Mouse (Mus musculus) central nervous system, embryonic 11.5 days (tissue): ENCODE data around the gene Rbmy. TPM values are rescaled to one million over a fixed set of nuclear protein-coding genes. Genes with fewer than 3 reads are reported as not detected.

Source experiments
- polyA plus RNA-seq: library from polyadenylated mRNA; depleted of rRNA; stranded (reverse); fragments of >200 nt; gene quantifications from 2 replicates; pipeline ENCODE4 v1.2.3, GENCODE M21; 2012; rRNA removed

Gene Rbmy
- polyA plus RNA-seq, result 0.02 TPM in 1 of 2 replicates, not detected in the other

DNA sequence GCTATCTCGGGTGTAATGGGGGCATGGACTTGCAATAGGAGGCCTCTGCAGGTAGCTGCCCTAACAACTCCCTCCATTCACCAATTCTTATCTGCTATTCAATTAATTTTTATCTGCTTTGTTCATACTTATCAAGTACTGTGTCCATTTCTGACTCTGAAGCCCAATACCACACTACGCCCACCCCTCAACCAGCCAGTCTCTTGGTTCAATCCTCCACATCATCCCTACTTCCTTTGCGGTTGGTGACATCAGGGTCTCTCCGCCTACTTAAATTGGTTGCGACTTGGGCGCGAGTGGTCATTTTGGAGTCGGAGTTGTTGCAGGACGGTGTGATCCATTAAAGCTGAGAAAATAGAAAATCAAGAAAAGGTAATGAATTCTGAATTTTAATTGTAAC, at the start of gene Rbmy, which contains the start of gene Gm10256:
Gene Rbmy, plus strand, starts transcription at position 301 of the 400 bp plus-strand sequence.
Gene Gm10256, plus strand, starts transcription at position 320 of the 400 bp plus-strand sequence.

DNA sequence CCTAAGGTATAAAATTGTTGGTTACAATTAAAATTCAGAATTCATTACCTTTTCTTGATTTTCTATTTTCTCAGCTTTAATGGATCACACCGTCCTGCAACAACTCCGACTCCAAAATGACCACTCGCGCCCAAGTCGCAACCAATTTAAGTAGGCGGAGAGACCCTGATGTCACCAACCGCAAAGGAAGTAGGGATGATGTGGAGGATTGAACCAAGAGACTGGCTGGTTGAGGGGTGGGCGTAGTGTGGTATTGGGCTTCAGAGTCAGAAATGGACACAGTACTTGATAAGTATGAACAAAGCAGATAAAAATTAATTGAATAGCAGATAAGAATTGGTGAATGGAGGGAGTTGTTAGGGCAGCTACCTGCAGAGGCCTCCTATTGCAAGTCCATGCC, 34.4 kb upstream of the Rbmy start, which contains the start of gene Gm4064:
Gene Gm4064, minus strand, starts transcription at position 101 of the 400 bp plus-strand sequence.

Other genes with a start within 250 kb of the Rbmy start
- gene H2al2c, start 231.6 kb upstream of the Rbmy start, polyA plus RNA-seq, result not detected in 2 replicates
- not detected in 2 replicates for gene Sry, start 167.0 kb upstream of the Rbmy start, polyA plus RNA-seq
- not detected in 2 replicates for gene H2al2b, start 110.0 kb upstream of the Rbmy start, polyA plus RNA-seq
- gene Gm4064, start 34.5 kb upstream of the Rbmy start, polyA plus RNA-seq, result 0.11 TPM in 1 of 2 replicates, not detected in the other
- gene Gm10256, start within 50 bp of the Rbmy start, polyA plus RNA-seq, result not detected in 2 replicates
- gene Gm10352, start 70.3 kb downstream of the Rbmy start, polyA plus RNA-seq, result 0.07 TPM in 1 of 2 replicates, not detected in the other
- gene Gm29289, start 101.9 kb downstream of the Rbmy start, polyA plus RNA-seq, result not detected in 2 replicates